Mouse (Mus musculus): Measurements from ENCODE around the gene 2810006K23Rik.

DNA sequence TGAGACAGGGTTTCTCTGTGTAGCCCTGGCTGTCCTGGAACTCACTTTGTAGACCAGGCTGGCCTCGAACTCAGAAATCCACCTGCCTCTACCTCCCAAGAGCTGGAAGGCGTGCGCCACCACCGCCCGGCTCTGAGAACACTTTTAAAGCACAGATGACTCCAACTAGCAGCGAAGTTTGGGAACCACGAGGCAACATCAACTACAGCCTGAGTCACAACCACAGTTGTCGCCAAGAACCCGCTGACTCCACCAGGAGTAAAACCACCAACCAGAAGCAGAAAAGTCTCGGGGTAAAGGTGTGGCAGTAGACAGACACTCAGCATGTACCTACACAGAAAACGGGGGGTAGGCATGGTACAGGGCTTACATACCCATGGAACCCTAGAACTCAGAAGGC is 17.8 kb upstream of the 2810006K23Rik start:
- no peak for TF ChIP-seq POLR2A (IDR thresholded peaks at IDR 0.05; ENCODE audit: low read depth, low read length)
- TF ChIP-seq CTCF (IDR thresholded peaks at IDR 0.05; ENCODE audit: extremely low read depth, insufficient read length, insufficient replicate concordance, low read depth, low read length) = no peak
